ENCODE assay signal across 22 mouse cellular contexts in genomic region chr14:25313693-25314240, GRCm38 (mm10).
A peak's percentile ranks its signal among the peaks of the same experiment; 100 is the strongest.
DNase-seq lines count a peak whose midpoint lies in the region; ATAC-seq lines count a peak whose summit lies in the region.
"Had no signal": no experiment of that assay in that cellular context is flagged by ENCODE, and none has a peak within 500 bp of the region (broad histone marks: within the 10 kb centered on the region; RNA-seq: fewer than 3 reads in every experiment).

No protein-coding gene starts in this region.

- H3K9ac ChIP-seq in forebrain, embryonic 12.5 days: no peak overlapping the region
- H3K9ac ChIP-seq: limb, embryonic 15.5 days; liver, embryonic 14.5 days; neural tube, embryonic 12.5 days had no signal

- WGBS in forebrain, embryonic 10.5 days: 81% methylated on average over 4 of the region's 4 CpGs
- 90% methylated on average over 4 of the region's 4 CpGs for WGBS in forebrain, embryonic 12.5 days
- 75% methylated on average over 4 of the region's 4 CpGs for WGBS in limb, embryonic 10.5 days

- H3K4me2 ChIP-seq in forebrain, embryonic 12.5 days: no peak overlapping the region
- H3K4me2 ChIP-seq: limb, embryonic 15.5 days; neural tube, embryonic 12.5 days had no signal

- H3K4me1 ChIP-seq in forebrain, embryonic 10.5 days: peaks cover 64% of the 10 kb centered on the region
- peaks cover 57% of the 10 kb centered on the region for H3K4me1 ChIP-seq in forebrain, embryonic 12.5 days
- H3K4me1 ChIP-seq in limb, embryonic 10.5 days: peaks cover 47% of the 10 kb centered on the region

- no peaks in the 10 kb centered on the region for H3K36me3 ChIP-seq in forebrain, embryonic 10.5 days (replicated peaks)
- no peaks in the 10 kb centered on the region for H3K36me3 ChIP-seq in forebrain, embryonic 12.5 days (replicated peaks)
- H3K36me3 ChIP-seq in limb, embryonic 10.5 days: no peaks in the 10 kb centered on the region
- H3K36me3 ChIP-seq: limb, embryonic 15.5 days; neural tube, embryonic 12.5 days had no signal

- peaks cover 71% of the 10 kb centered on the region for H3K27me3 ChIP-seq in forebrain, embryonic 10.5 days (ENCODE audit: poor library complexity, severe bottlenecking)
- peaks cover 3% of the 10 kb centered on the region for H3K27me3 ChIP-seq in forebrain, embryonic 12.5 days
- peaks cover 44% of the 10 kb centered on the region for H3K27me3 ChIP-seq in limb, embryonic 10.5 days (ENCODE audit: low read depth, poor library complexity, severe bottlenecking)
- H3K27me3 ChIP-seq: limb, embryonic 15.5 days; neural tube, embryonic 12.5 days had no signal

- no peaks in the 10 kb centered on the region for H3K9me3 ChIP-seq in forebrain, embryonic 10.5 days
- H3K9me3 ChIP-seq in forebrain, embryonic 12.5 days: no peaks in the 10 kb centered on the region
- H3K9me3 ChIP-seq in limb, embryonic 10.5 days (replicated peaks): no peaks in the 10 kb centered on the region
- H3K9me3 ChIP-seq: limb, embryonic 15.5 days; neural tube, embryonic 12.5 days had no signal

- H3K27ac ChIP-seq in forebrain, embryonic 10.5 days: peak overlapping the region; percentile 70; the same call in 1 of the 2 replicates
- no peak overlapping the region for H3K27ac ChIP-seq in forebrain, embryonic 12.5 days
- 0 out of 2 replicates have a peak overlapping the region, but pooled peaks have one; percentile 58 for H3K27ac ChIP-seq in limb, embryonic 10.5 days
- H3K27ac ChIP-seq: hindbrain, postnatal 0 days; limb, embryonic 15.5 days; liver, embryonic 14.5 days; neural tube, embryonic 12.5 days had no signal

- no peak overlapping the region for H3K4me3 ChIP-seq in forebrain, embryonic 10.5 days
- H3K4me3 ChIP-seq in forebrain, embryonic 12.5 days (replicated peaks): no peak overlapping the region
- H3K4me3 ChIP-seq in limb, embryonic 10.5 days: no peak overlapping the region
- H3K4me3 ChIP-seq: limb, embryonic 15.5 days; neural tube, embryonic 12.5 days had no signal

- DNase-seq in forebrain, embryonic 10.5 days (ENCODE audit: extremely low spot score, low spot score): no peak
- DNase-seq in lung, adult 18-20 months: peak; percentile 38 to 39
- DNase-seq in lung, postnatal 10 days: no peak
- peak; percentile 30 for DNase-seq in 3134 (ENCODE audit: extremely low read depth, insufficient read length, low spot score)
- DNase-seq in limb, embryonic 10.5 days (ENCODE audit: low spot score): no peak
- no peak for DNase-seq in adrenal gland, adult 2 months
- DNase-seq in embryo, embryonic 11 days: no peak
- DNase-seq: cerebellum, adult 11 months; cerebellum, adult 9-11 months; gastrocnemius, postnatal 25 days; kidney, postnatal 36 days; layer of hippocampus, postnatal 36 days; retina, postnatal 1 day; thymus, postnatal 14 days had no signal

- ATAC-seq in forebrain, embryonic 12.5 days (ENCODE audit: low FRiP score): no peak
- ATAC-seq: CD4-positive, CD25-positive, alpha-beta regulatory T cell, adult 4 months; forebrain, embryonic 14.5 days; hindbrain, postnatal 0 days; intestine, embryonic 16.5 days had no signal

Comparison
In these comparisons a context has a peak if more than half of its experiments do, and no peak if none do; other contexts are left out.
1. DNase-seq: peak in lung, adult 18-20 months (2 of 2) and 3134 (single experiment); none in forebrain, embryonic 10.5 days (single experiment), lung, postnatal 10 days (single experiment), limb, embryonic 10.5 days (single experiment), adrenal gland, adult 2 months (single experiment) and embryo, embryonic 11 days (single experiment).